Mouse (Mus musculus): ENCODE results near the gene Ldb2.

GRCm38 (mm10) chr5:44798493-44798892 lies 987 bp downstream of the Ldb2 start:
- TF ChIP-seq CTCF (IDR thresholded peaks at IDR 0.05; ENCODE audit: low read depth, low read length) = no peak
- TF ChIP-seq POLR2A (IDR thresholded peaks at IDR 0.05; ENCODE audit: insufficient read depth, low read length) = no peak

Measured in ES-Bruce4 (cell line).